25 mouse cellular contexts compared by ENCODE assay signal in genomic region chr2:112437589-112437988, GRCm38 (mm10). TPM values are rescaled to one million over a fixed set of nuclear protein-coding genes. Genes with fewer than 3 reads are reported as not detected.
"Had no signal": no experiment of that assay in that cellular context is flagged by ENCODE, and none has a peak within 500 bp of the region (broad histone marks: within the 10 kb centered on the region; RNA-seq: fewer than 3 reads in every experiment).

No protein-coding gene starts in this region.

- H3K36me3 ChIP-seq: liver, embryonic 12.5 days; midbrain, embryonic 13.5 days; midbrain, embryonic 15.5 days; neural tube, embryonic 12.5 days; stomach, embryonic 15.5 days had no signal

- H3K9ac ChIP-seq: liver, embryonic 12.5 days; liver, embryonic 14.5 days; lung, embryonic 14.5 days; midbrain, embryonic 13.5 days; midbrain, embryonic 15.5 days; neural tube, embryonic 12.5 days; stomach, embryonic 15.5 days had no signal

- DNase-seq: lung, adult 18-20 months; lung, embryonic 14.5 days; lung, postnatal 10 days; lung, postnatal 4 days; retina, postnatal 1 day; right cerebral cortex, adult 18-20 months; right cerebral cortex, postnatal 25 days; right cerebral cortex, postnatal 4 days; spleen, adult 18-20 months; thymus, adult 2 months; thymus, postnatal 14 days; thymus, postnatal 36 days had no signal

- H3K9me3 ChIP-seq: liver, embryonic 12.5 days; midbrain, embryonic 13.5 days; midbrain, embryonic 15.5 days; neural tube, embryonic 12.5 days; stomach, embryonic 15.5 days had no signal

- H3K27me3 ChIP-seq: liver, embryonic 12.5 days; midbrain, embryonic 13.5 days; midbrain, embryonic 15.5 days; neural tube, embryonic 12.5 days; stomach, embryonic 15.5 days had no signal

- H3K4me1 ChIP-seq: midbrain, embryonic 13.5 days; midbrain, embryonic 15.5 days; neural tube, embryonic 12.5 days; stomach, embryonic 15.5 days had no signal

- H3K27ac ChIP-seq: liver, embryonic 12.5 days; liver, embryonic 14.5 days; midbrain, embryonic 13.5 days; midbrain, embryonic 15.5 days; neural tube, embryonic 12.5 days; stomach, embryonic 15.5 days; stomach, postnatal 0 days had no signal

- ATAC-seq: liver, embryonic 12.5 days; midbrain, embryonic 13.5 days; midbrain, embryonic 15.5 days had no signal

- H3K4me3 ChIP-seq: liver, embryonic 12.5 days; midbrain, embryonic 13.5 days; midbrain, embryonic 15.5 days; neural tube, embryonic 12.5 days; stomach, embryonic 15.5 days had no signal

- H3K4me2 ChIP-seq: liver, embryonic 12.5 days; lung, embryonic 14.5 days; midbrain, embryonic 11.5 days; midbrain, embryonic 13.5 days; midbrain, embryonic 15.5 days; neural tube, embryonic 12.5 days; stomach, embryonic 15.5 days had no signal

RNA-seq across cellular contexts. Expression of gene Chrm5, which starts 43.0 kb away (rescaled TPM):
- total RNA-seq: megakaryocyte, adult 5-6 weeks; monocyte, adult 5-6 weeks had no signal
- polyA plus RNA-seq: liver, embryonic 12.5 days; liver, embryonic 14.5 days; liver, embryonic 16.5 days; lung, embryonic 14.5 days; midbrain, embryonic 11.5 days; small intestine, adult 2 months; stomach, embryonic 15.5 days; stomach, postnatal 0 days; testis, adult 2 months; thymus, adult 2 months had no signal
